Mouse (Mus musculus): Measurements from ENCODE around the gene Stra8. TPM values are rescaled to one million over a fixed set of nuclear protein-coding genes. Genes with fewer than 3 reads are reported as not detected.

Stra8 gene
- polyA plus RNA-seq, 1 experiment = not detected

DNA sequence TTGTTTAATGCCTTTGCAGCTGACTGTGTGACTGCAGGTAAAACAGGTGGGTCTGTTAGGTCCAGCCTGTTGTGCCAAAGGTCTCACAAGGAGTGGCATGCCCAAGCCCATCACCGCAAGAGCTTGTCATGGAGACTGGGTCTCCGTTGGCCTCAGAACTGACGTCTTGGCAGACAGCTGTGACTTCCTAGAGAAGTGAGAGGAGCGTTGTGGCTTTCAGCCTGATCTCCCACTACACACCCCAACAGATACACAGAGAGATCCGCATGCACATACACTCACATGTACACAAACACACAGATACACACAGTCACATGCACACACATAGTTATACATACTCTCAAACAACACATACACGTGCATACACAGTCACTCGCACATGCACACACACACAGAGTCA, 31.6 kb downstream of the Stra8 start:
- Histone ChIP-seq H3K4me1 (ENCODE audit: control insufficient read depth, insufficient read depth, insufficient read length, low read length) (no peaks in the 10 kb centered on the region), H3K27me3 (ENCODE audit: control insufficient read depth, insufficient read depth, low read length) (no peaks in the 10 kb centered on the region), H3K36me3 (ENCODE audit: control insufficient read depth, insufficient read depth, low read length) (peaks cover 8% of the 10 kb centered on the region), H3K4me3 (ENCODE audit: low read depth, low read length) (no peak overlapping the region), H3K27ac (ENCODE audit: insufficient read depth, low read depth, low read length) (no peak overlapping the region)
- TF ChIP-seq POLR2A (IDR thresholded peaks at IDR 0.05; ENCODE audit: low read depth, low read length) = no peak
- no peak for TF ChIP-seq CTCF (IDR thresholded peaks at IDR 0.05; ENCODE audit: extremely low read depth, insufficient read length, insufficient replicate concordance, low read depth, low read length)
- WGBS = 85% methylated on average over 7 of the region's 7 CpGs

DNA sequence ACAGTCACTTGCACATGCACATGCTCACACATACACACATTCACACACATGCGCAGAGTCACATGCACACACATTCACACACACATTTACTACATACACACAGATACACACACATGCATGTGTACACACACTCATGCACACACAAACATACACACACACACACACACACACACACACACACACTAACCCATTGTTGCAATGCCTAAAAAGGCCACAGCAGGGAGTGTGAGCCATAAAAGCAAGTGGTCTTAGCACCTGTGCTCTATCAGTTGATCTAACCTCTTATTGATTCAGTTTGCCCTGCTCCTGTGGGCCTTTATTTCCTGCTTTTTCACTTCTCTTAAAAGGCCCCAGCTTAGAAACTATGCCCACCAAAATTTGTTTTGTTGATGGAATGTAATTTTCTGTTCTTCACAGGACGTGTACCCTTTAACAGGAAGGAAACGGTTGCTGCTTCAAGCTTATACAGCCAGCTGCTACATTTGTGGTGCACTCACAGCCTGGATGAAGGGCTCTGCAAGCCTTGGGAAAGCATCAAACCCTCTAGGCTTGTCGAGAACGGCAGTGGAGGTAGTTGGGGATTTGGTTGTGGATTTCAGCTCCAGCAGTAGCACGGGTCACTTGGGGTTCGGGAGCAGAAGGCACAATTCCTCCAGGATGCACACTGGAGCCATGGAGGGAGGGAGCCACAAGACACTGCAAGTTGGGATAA, 32.1 kb downstream of the Stra8 start:
- WGBS = 67% methylated on average over 7 of the region's 7 CpGs
- TF ChIP-seq CTCF (IDR thresholded peaks at IDR 0.05; ENCODE audit: extremely low read depth, insufficient read length, insufficient replicate concordance, low read depth, low read length) (no peak), POLR2A (IDR thresholded peaks at IDR 0.05; ENCODE audit: low read depth, low read length) (no peak)

GRCm38 (mm10) chr6:34954926-34955861, 35.2 kb downstream of the Stra8 start:
- WGBS = 66% methylated on average over 18 of the region's 18 CpGs
- H3K4me3 ChIP-seq (ENCODE audit: low read depth, low read length) = no peak overlapping the region
- H3K27me3 ChIP-seq (ENCODE audit: control insufficient read depth, insufficient read depth, low read length) = no peaks in the 10 kb centered on the region
- H3K4me1 ChIP-seq (ENCODE audit: control insufficient read depth, insufficient read depth, insufficient read length, low read length) = no peaks in the 10 kb centered on the region
- TF ChIP-seq POLR2A (IDR thresholded peaks at IDR 0.05; ENCODE audit: low read depth, low read length) (no peak), CTCF (IDR thresholded peaks at IDR 0.05; ENCODE audit: extremely low read depth, insufficient read length, insufficient replicate concordance, low read depth, low read length) (peak; percentile 67; the same call in 1 of the 2 replicates)
- H3K27ac ChIP-seq (ENCODE audit: insufficient read depth, low read depth, low read length) = no peak overlapping the region
- H3K36me3 ChIP-seq (ENCODE audit: control insufficient read depth, insufficient read depth, low read length) = peaks cover 2% of the 10 kb centered on the region; the same call in 1 of the 2 replicates

More for the DNA sequence above, 32.1 kb downstream of the Stra8 start:
- Histone ChIP-seq H3K36me3 (ENCODE audit: control insufficient read depth, insufficient read depth, low read length) (peaks cover 8% of the 10 kb centered on the region), H3K27me3 (ENCODE audit: control insufficient read depth, insufficient read depth, low read length) (no peaks in the 10 kb centered on the region), H3K27ac (ENCODE audit: insufficient read depth, low read depth, low read length) (no peak overlapping the region), H3K4me1 (ENCODE audit: control insufficient read depth, insufficient read depth, insufficient read length, low read length) (no peaks in the 10 kb centered on the region), H3K4me3 (ENCODE audit: low read depth, low read length) (no peak overlapping the region)

- H3K4me3 ChIP-seq (ENCODE audit: low read depth, low read length) = no peak overlapping the region
- WGBS = 60% methylated on average over 8 of the region's 8 CpGs
- TF ChIP-seq POLR2A (IDR thresholded peaks at IDR 0.05; ENCODE audit: low read depth, low read length) = no peak
- no peak for TF ChIP-seq CTCF (IDR thresholded peaks at IDR 0.05; ENCODE audit: extremely low read depth, insufficient read length, insufficient replicate concordance, low read depth, low read length)
- no peaks in the 10 kb centered on the region for H3K27me3 ChIP-seq (ENCODE audit: control insufficient read depth, insufficient read depth, low read length)
- peaks cover 2% of the 10 kb centered on the region; the same call in 1 of the 2 replicates for H3K36me3 ChIP-seq (ENCODE audit: control insufficient read depth, insufficient read depth, low read length)
- no peak overlapping the region for H3K27ac ChIP-seq (ENCODE audit: insufficient read depth, low read depth, low read length)
- H3K4me1 ChIP-seq (ENCODE audit: control insufficient read depth, insufficient read depth, insufficient read length, low read length) = no peaks in the 10 kb centered on the region
These were observed 35.9 kb downstream of the Stra8 start for GRCm38 (mm10) chr6:34955862-34956241.

DNA sequence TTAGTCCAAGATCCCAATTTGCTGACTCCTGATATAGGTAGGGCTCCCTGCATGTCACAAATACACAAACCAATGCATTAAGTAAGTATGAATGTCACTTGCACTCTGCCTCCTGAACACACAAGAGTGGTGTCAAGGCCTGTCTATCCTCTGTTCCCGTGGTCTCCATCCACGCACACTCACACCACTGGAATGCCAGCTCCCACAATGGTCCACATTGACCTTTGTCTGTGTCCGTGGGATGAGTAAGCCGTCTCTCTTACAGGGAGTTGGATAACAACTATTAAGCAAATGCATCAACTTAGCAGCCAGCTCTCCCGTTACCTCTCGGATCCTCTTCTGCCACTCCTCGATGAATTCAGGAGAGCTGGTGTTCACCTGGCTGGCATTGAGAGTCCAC, 39.2 kb downstream of the Stra8 start:
- Histone ChIP-seq H3K36me3 (ENCODE audit: control insufficient read depth, insufficient read depth, low read length) (peaks cover 2% of the 10 kb centered on the region; the same call in 1 of the 2 replicates), H3K27me3 (ENCODE audit: control insufficient read depth, insufficient read depth, low read length) (no peaks in the 10 kb centered on the region), H3K4me1 (ENCODE audit: control insufficient read depth, insufficient read depth, insufficient read length, low read length) (no peaks in the 10 kb centered on the region), H3K27ac (ENCODE audit: insufficient read depth, low read depth, low read length) (no peak overlapping the region), H3K4me3 (ENCODE audit: low read depth, low read length) (no peak overlapping the region)
- no peak for TF ChIP-seq POLR2A (IDR thresholded peaks at IDR 0.05; ENCODE audit: low read depth, low read length)
- no peak for TF ChIP-seq CTCF (IDR thresholded peaks at IDR 0.05; ENCODE audit: extremely low read depth, insufficient read length, insufficient replicate concordance, low read depth, low read length)
- 94% methylated on average over 7 of the region's 7 CpGs for whole genome bisulfite sequencing

DNA sequence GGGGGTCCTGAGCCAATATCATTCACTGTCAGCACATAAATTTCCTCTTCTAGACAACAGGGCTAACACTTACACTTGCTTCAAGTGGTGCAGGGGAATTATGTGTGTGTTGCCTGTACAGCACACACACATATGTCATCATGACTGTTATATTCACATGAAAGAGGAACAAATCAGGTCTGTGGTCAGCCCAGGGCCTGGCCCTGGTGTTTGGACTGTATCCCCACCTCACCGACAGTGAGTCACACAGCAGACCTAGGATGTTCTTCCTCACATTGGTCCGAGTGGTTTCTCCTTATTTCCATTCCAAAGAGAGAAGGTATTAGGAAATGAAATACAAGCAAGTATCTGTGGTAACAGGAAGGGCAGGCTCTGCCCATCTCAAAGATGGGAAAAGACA, 44.6 kb downstream of the Stra8 start:
- Histone ChIP-seq H3K36me3 (ENCODE audit: control insufficient read depth, insufficient read depth, low read length) (peaks cover under 1% of the 10 kb centered on the region; the same call in 1 of the 2 replicates), H3K4me1 (ENCODE audit: control insufficient read depth, insufficient read depth, insufficient read length, low read length) (no peaks in the 10 kb centered on the region), H3K27me3 (ENCODE audit: control insufficient read depth, insufficient read depth, low read length) (no peaks in the 10 kb centered on the region), H3K27ac (ENCODE audit: insufficient read depth, low read depth, low read length) (no peak overlapping the region), H3K4me3 (ENCODE audit: low read depth, low read length) (no peak overlapping the region)
- WGBS = 93% methylated on average over 2 of the region's 2 CpGs
- TF ChIP-seq CTCF (IDR thresholded peaks at IDR 0.05; ENCODE audit: extremely low read depth, insufficient read length, insufficient replicate concordance, low read depth, low read length) = no peak

Measured in small intestine, adult 2 months (tissue).